Mouse (Mus musculus) stomach, embryonic 15.5 days (tissue): Measurements from ENCODE around the gene Alox5. TPM values are rescaled to one million over a fixed set of nuclear protein-coding genes. Genes with fewer than 3 reads are reported as not detected.

Experiments
- ATAC-seq: fragments of 200-750 bp; cut with Nextera tagmentation; 2 replicates; pipeline ENCODE4 v1.8.0; 2017; ENCODE audit warnings: low read depth, moderate number of reproducible peaks, moderate TSS enrichment; ENCODE audit not compliant: insufficient read depth, low FRiP score
- H3K27ac ChIP-seq: fragments of 300-500 bp; sonication (generic); 2 replicates; pipeline ENCODE4 v1.5.1; 2015; ENCODE audit warnings: mild to moderate bottlenecking, inconsistent platforms
- H3K27me3 ChIP-seq: fragments of 300-500 bp; sonication (generic); replicated peaks from 2 replicates; pipeline ENCODE4 v1.6.1; 2015; ENCODE audit warnings: inconsistent platforms
- H3K36me3 ChIP-seq: fragments of 300-500 bp; sonication (generic); 2 replicates; pipeline ENCODE4 v1.6.1; 2015; ENCODE audit warnings: inconsistent platforms
- H3K4me1 ChIP-seq: fragments of 300-500 bp; sonication (generic); 2 replicates; pipeline ENCODE4 v1.6.1; 2015; ENCODE audit warnings: inconsistent platforms
- H3K4me2 ChIP-seq: fragments of 300-500 bp; sonication (generic); 2 replicates; pipeline ENCODE4 v1.6.1; 2015; ENCODE audit warnings: mild to moderate bottlenecking, inconsistent platforms
- H3K4me3 ChIP-seq: fragments of 300-500 bp; sonication (generic); replicated peaks from 2 replicates; pipeline ENCODE4 v1.5.1; 2015; ENCODE audit warnings: inconsistent platforms
- H3K9ac ChIP-seq: fragments of 300-500 bp; sonication (generic); 2 replicates; pipeline ENCODE4 v1.6.1; 2015; ENCODE audit warnings: inconsistent platforms
- H3K9me3 ChIP-seq: fragments of 300-500 bp; sonication (generic); 2 replicates; pipeline ENCODE4 v1.6.1; 2016; ENCODE audit warnings: inconsistent platforms
- WGBS: fragments of 180-500 bp; shearing (Covaris S2); methylation state at CpG from one replicate; pipeline ENCODE4 v1.1.7; 2015; 5-methylcytosine and 5-hydroxymethylcytosine counted together
- polyA plus RNA-seq: library from polyadenylated mRNA; unstranded; fragments of >200 nt; fragmentation: Nextera tagmentation; extraction: Ambion mirVana; gene quantifications from 2 replicates; pipeline ENCODE4 v1.2.1, GENCODE M21; 2015

Alox5 gene
- polyA plus RNA-seq, 1 experiment from 2014 or later = 5.0 TPM

DNA sequence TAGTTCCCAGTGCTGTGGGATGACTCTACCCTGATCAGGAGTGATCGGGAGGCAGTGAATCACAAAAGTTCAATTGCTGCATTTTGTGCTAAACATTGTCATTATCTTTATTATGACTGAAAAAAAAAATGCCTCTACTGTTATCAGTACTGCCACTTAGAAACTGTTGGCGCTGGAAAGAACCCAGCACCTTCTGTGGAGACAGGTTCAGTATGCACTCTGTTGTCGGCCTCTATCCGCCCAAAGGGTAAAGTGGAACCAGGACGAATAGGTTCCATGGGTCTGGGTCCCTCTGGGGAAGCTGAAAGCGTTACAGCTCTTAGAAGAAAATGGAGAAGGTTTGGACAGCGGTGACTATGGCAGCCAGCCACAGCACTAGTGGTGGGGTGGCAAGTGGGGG lies 82.1 kb downstream of the Alox5 start:
- no peak overlapping the region for H3K4me3 ChIP-seq
- H3K9ac ChIP-seq = no peak overlapping the region
- no peak overlapping the region for H3K27ac ChIP-seq
- no peaks in the 10 kb centered on the region for H3K4me1 ChIP-seq
- H3K9me3 ChIP-seq = no peaks in the 10 kb centered on the region
- no peaks in the 10 kb centered on the region for H3K27me3 ChIP-seq
- no peak for ATAC-seq
- WGBS = 89% methylated on average over 7 of the region's 7 CpGs
- H3K36me3 ChIP-seq = no peaks in the 10 kb centered on the region
- H3K4me2 ChIP-seq = no peak overlapping the region

DNA sequence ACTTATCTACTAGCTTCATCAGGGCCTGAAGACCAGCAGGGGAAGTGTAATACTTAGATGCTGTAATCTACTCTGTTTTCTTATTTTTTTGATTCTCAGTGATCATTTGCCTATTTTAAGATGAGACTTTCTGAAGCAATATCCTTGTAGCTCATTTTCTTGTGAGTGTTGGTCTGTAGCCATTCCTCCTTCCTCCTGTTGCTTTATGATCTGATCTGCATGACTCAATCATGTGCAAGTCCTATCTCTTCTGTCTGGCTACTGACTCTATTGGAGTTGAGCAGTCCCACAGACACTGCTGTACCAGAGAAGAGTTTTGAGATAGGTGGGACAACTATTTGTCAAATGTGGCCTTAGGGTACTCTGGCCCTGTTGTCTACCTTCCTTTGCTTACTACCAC lies 86.4 kb downstream of the Alox5 start:
- Histone ChIP-seq H3K9ac (no peak overlapping the region), H3K4me1 (no peaks in the 10 kb centered on the region), H3K27me3 (no peaks in the 10 kb centered on the region), H3K27ac (no peak overlapping the region), H3K36me3 (no peaks in the 10 kb centered on the region), H3K4me3 (no peak overlapping the region), H3K4me2 (no peak overlapping the region), H3K9me3 (no peaks in the 10 kb centered on the region)
- ATAC-seq = no peak

- no peak for ATAC-seq
- Histone ChIP-seq H3K4me3 (no peak overlapping the region), H3K9ac (no peak overlapping the region), H3K4me2 (no peak overlapping the region), H3K36me3 (no peaks in the 10 kb centered on the region), H3K4me1 (no peaks in the 10 kb centered on the region), H3K9me3 (no peaks in the 10 kb centered on the region), H3K27ac (no peak overlapping the region), H3K27me3 (no peaks in the 10 kb centered on the region)
- 52% methylated on average over 1 of the region's 1 CpGs for WGBS
Observed at GRCm38 (mm10) chr6:116374136-116374535, 86.8 kb downstream of the Alox5 start.

DNA sequence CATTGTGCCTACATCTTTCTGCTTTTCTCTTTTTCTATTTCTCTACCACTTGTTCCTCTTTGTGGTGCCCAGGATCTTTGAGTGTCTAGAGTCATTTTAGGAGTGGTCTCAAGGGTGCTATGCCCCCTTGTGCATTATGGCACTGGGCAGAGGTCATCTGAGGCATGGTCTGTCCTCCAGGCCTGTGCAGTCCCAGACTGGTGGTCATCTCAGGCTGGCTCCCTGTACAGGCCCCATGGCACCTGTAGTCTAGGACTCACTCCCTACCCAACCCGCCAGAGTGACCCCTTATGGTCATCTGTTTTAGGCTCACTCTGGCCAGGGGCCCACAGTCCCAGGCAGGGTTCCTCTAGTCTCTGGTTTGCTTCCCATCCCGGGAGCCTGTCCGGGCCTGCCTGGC lies 89.5 kb downstream of the Alox5 start:
- Histone ChIP-seq H3K4me1 (no peaks in the 10 kb centered on the region), H3K9me3 (no peaks in the 10 kb centered on the region), H3K4me2 (no peak overlapping the region), H3K9ac (no peak overlapping the region), H3K27me3 (no peaks in the 10 kb centered on the region), H3K36me3 (no peaks in the 10 kb centered on the region), H3K27ac (no peak overlapping the region), H3K4me3 (no peak overlapping the region)
- ATAC-seq = no peak
- WGBS = 88% methylated on average over 3 of the region's 3 CpGs

DNA sequence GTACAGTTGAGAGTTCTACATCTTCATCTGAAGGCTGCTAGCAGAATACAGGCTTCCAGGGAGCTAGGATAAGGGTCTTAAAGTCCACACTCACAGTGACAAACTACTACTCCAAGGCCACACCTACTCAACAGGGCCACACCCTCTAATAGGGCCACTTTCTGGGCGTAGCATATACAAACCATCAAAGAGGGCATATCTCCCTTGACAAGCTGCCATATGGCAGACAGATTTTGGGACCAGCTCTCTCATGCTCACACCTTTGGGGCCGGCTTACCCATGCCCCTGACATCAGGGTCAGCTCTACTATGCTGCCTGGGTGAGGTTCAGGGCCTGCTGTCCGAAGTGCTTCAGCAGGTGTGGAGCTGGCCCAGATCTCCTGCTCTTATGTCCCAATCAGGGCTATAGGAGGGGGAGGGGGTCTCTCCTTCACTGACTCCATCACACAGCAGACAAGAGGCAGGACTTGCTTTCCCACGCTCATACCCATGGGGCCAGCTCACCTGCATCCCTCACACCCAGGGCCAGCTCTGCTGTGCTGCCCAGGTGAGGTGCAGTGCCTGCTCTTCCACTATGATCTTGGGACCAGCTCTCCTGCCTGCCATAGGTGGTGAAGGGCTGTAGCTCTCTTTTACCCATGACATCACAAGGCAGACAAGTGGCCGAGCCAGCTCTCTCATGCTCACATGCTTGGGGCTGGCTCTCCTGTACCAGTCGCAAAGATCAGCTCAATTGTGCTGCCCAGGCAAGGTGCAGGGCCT lies 90.6 kb downstream of the Alox5 start:
- H3K27ac ChIP-seq = no peak overlapping the region
- H3K36me3 ChIP-seq = no peaks in the 10 kb centered on the region
- H3K4me1 ChIP-seq = no peaks in the 10 kb centered on the region
- 73% methylated on average over 6 of the region's 6 CpGs for WGBS
- H3K27me3 ChIP-seq = no peaks in the 10 kb centered on the region
- H3K4me3 ChIP-seq = no peak overlapping the region
- peak; percentile 86; the same call in 1 of the 2 replicates for ATAC-seq
- no peaks in the 10 kb centered on the region for H3K9me3 ChIP-seq
- no peak overlapping the region for H3K9ac ChIP-seq
- H3K4me2 ChIP-seq = no peak overlapping the region

GRCm38 (mm10) chr6:116369811-116370210 lies 91.2 kb downstream of the Alox5 start:
- H3K4me1 ChIP-seq = no peaks in the 10 kb centered on the region

GRCm38 (mm10) chr6:116367971-116368370 lies 93.0 kb downstream of the Alox5 start:
- no peak overlapping the region for H3K4me2 ChIP-seq
- no peak overlapping the region for H3K27ac ChIP-seq
- WGBS = 82% methylated on average over 11 of the region's 11 CpGs
- H3K9me3 ChIP-seq = no peaks in the 10 kb centered on the region
- no peak for ATAC-seq
- no peak overlapping the region for H3K9ac ChIP-seq
- no peaks in the 10 kb centered on the region for H3K4me1 ChIP-seq
- H3K36me3 ChIP-seq = no peaks in the 10 kb centered on the region
- H3K27me3 ChIP-seq = no peaks in the 10 kb centered on the region
- H3K4me3 ChIP-seq = no peak overlapping the region

More at GRCm38 (mm10) chr6:116369811-116370210, 91.2 kb downstream of the Alox5 start:
- no peaks in the 10 kb centered on the region for H3K36me3 ChIP-seq
- no peak overlapping the region for H3K27ac ChIP-seq
- H3K9me3 ChIP-seq = no peaks in the 10 kb centered on the region
- WGBS = 95% methylated on average over 1 of the region's 1 CpGs
- H3K4me3 ChIP-seq = no peak overlapping the region
- H3K9ac ChIP-seq = no peak overlapping the region
- no peaks in the 10 kb centered on the region for H3K27me3 ChIP-seq
- H3K4me2 ChIP-seq = no peak overlapping the region
- 0 out of 2 replicates have a peak, but pooled peaks have one; percentile 12 for ATAC-seq

DNA sequence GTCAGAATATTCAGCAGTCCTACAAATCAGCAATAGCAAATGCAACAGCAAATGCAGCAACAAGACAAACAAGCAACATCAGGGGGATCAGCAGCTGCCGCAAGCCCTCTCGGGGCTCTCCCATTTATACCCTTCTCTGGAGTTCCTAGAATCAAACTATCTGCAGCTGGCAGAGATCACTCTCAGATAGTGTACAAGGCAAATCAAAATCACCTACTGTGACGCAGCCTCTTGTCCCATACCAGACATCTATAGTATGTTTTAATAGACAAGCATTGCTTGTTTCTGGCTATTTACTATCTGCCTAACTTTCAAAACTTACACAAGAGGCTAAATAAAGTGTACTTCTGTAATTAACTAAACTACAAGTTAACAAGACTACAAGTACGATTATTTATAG lies 99.0 kb downstream of the Alox5 start:
- Histone ChIP-seq H3K4me2 (no peak overlapping the region), H3K36me3 (no peaks in the 10 kb centered on the region)
- no peak for ATAC-seq

DNA sequence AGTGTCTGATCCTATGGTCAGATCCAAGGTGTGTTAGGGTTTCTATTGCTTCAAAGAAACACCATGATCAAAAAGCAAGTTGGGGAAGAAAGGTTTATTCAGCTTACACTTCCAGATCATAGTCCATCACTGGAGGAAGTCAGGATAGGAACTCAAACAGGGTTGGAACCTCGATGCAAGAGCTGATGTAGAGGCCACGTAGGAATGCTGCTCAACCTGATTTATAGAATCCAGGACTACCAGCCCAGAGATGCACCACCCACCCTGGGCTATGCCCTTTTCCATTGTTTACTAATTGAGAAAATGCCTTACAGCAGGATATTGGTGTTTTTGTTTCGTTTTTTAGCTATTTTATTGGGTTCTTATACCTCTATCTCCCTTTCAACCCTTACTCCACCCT lies 99.5 kb downstream of the Alox5 start:
- Histone ChIP-seq H3K4me3 (no peak overlapping the region), H3K27ac (no peak overlapping the region), H3K36me3 (no peaks in the 10 kb centered on the region), H3K4me1 (no peaks in the 10 kb centered on the region), H3K4me2 (no peak overlapping the region), H3K27me3 (no peaks in the 10 kb centered on the region), H3K9ac (no peak overlapping the region), H3K9me3 (no peaks in the 10 kb centered on the region)
- no peak for ATAC-seq
- WGBS = 77% methylated on average over 3 of the region's 3 CpGs

More for the DNA sequence above, 99.0 kb downstream of the Alox5 start:
- 87% methylated on average over 4 of the region's 4 CpGs for WGBS
- Histone ChIP-seq H3K4me3 (no peak overlapping the region), H3K9me3 (no peaks in the 10 kb centered on the region), H3K9ac (no peak overlapping the region), H3K27ac (no peak overlapping the region), H3K27me3 (no peaks in the 10 kb centered on the region), H3K4me1 (no peaks in the 10 kb centered on the region)

Other genes with a start within 250 kb of the Alox5 start
- 5.1 and 5.2 TPM in 2 replicates for gene Zfand4, start 197.0 kb downstream of the Alox5 start, polyA plus RNA-seq
- 33.6 and 38.2 TPM in 2 replicates for gene March8, start 123.2 kb downstream of the Alox5 start, polyA plus RNA-seq
- not detected in 2 replicates for gene Olfr211, start 27.9 kb upstream of the Alox5 start, polyA plus RNA-seq
- not detected in 2 replicates for gene Olfr212, start 45.3 kb upstream of the Alox5 start, polyA plus RNA-seq
- gene Olfr213, start 77.3 kb upstream of the Alox5 start, polyA plus RNA-seq = not detected in 2 replicates
- gene Gm5580, start 90.0 kb upstream of the Alox5 start, polyA plus RNA-seq = 0.35 and 2.5 TPM in 2 replicates
- gene Olfr214, start 93.1 kb upstream of the Alox5 start, polyA plus RNA-seq = not detected in 2 replicates
- gene Olfr215, start 123.0 kb upstream of the Alox5 start, polyA plus RNA-seq = not detected in 2 replicates
- gene Zfp422, start 167.8 kb upstream of the Alox5 start, polyA plus RNA-seq = 132 and 135 TPM in 2 replicates
- gene Depp1, start 189.4 kb upstream of the Alox5 start, polyA plus RNA-seq = 32.2 and 33.7 TPM in 2 replicates
- 10.1 and 10.6 TPM in 2 replicates for gene Rassf4, start 212.8 kb upstream of the Alox5 start, polyA plus RNA-seq